Mouse (Mus musculus): ENCODE results near the gene 4930544D05Rik. TPM values are rescaled to one million over a fixed set of nuclear protein-coding genes. Genes with fewer than 3 reads are reported as not detected.

The 4930544D05Rik gene
- polyA plus RNA-seq, 1 experiment from 2014 or later, result not detected

DNA sequence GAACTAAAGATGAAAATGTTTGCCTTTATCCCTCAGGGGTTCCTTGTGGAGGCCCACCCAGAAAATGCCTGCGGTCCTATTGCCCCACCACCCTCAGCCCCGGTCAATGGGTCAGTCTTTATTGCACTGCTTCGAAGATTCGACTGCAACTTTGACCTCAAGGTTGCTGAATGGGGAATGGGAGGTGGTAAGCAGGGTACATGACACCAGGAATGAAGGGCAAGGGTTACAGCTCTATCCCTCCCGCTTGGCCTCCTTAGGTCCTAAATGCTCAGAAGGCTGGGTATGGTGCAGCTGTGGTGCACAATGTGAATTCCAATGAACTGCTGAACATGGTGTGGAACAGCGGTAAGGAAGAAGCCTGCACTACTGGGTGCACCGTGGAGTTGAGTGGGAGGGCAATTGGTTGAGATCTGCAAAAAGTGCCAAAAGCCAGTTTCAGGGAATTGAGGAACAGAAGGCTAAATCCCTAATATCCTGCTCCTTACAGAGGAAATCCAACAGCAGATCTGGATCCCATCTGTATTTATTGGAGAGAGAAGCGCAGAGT lies 33.6 kb downstream of the 4930544D05Rik start:
- ATAC-seq (replicated peaks; ENCODE audit: low FRiP score, low TSS enrichment, low read depth) (no peak), DNase-seq (ENCODE audit: low spot score) (no peak)
- Histone ChIP-seq H3K4me1 (replicated peaks; ENCODE audit: control insufficient read depth, insufficient read depth, low read length) (peaks cover 51% of the 10 kb centered on the region), H3K9ac (ENCODE audit: low read length) (no peak overlapping the region; the same call in 1 of the 2 replicates), H3K27me3 (replicated peaks; ENCODE audit: control insufficient read depth, insufficient read depth, low read length) (no peaks in the 10 kb centered on the region), H3K9me3 (ENCODE audit: control insufficient read depth, low read length) (no peaks in the 10 kb centered on the region), H3K4me2 (ENCODE audit: low read length) (peak overlapping the region; percentile 99), H3K4me3 (ENCODE audit: low read depth, low read length) (no peak overlapping the region; the same call in 1 of the 2 replicates), H3K36me3 (ENCODE audit: control insufficient read depth, insufficient read depth, low read length) (peaks cover 65% of the 10 kb centered on the region), H3K27ac (ENCODE audit: low read depth) (peak overlapping the region; percentile 18; the same call in 1 of the 2 replicates)
- WGBS, result 75% methylated on average over 8 of the region's 8 CpGs

DNA sequence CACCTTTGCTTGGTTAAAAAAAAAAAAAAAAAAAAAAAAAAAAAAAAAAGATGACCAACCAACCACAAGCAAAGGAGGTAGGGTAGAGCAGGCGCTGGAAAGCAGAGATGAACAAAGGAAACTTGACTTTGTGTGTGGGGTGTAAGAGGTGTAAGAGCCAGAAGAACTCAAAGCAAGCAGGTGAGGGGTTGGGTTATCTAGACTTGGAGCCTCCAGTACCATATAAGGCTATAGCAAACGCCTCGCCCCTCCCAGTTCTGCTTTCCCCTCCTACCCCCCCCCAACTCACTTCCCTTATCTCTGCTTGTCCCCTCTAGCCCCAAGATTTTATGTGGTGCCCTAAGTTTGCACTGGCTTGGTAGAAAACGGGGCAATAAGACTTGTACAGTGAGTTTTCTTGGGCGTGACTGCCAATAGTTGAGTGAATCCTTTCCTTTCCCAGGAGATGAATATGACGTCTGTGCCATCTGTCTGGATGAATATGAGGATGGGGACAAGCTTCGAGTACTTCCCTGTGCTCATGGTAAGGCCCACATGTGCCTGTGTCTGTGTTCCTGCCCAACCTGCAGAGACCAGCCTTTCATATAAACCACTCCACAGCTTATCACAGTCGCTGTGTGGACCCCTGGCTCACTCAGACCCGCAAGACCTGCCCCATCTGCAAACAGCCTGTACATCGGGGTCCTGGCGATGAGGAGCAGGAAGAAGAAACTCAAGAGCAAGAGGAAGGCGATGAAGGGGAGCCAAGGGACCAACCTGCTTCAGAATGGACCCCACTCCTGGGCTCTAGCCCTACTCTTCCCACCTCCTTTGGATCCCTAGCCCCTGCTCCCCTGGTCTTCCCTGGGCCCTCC lies 34.9 kb downstream of the 4930544D05Rik start:
- Histone ChIP-seq H3K27ac (ENCODE audit: low read depth) (peak overlapping the region; percentile 9; the same call in 1 of the 2 replicates), H3K36me3 (ENCODE audit: control insufficient read depth, insufficient read depth, low read length) (peaks cover 52% of the 10 kb centered on the region), H3K4me2 (ENCODE audit: low read length) (peak overlapping the region; percentile 98), H3K9ac (ENCODE audit: low read length) (0 out of 2 replicates have a peak overlapping the region, but pooled peaks have one; percentile 16), H3K4me3 (ENCODE audit: low read depth, low read length) (no peak overlapping the region), H3K9me3 (ENCODE audit: control insufficient read depth, low read length) (no peaks in the 10 kb centered on the region), H3K27me3 (replicated peaks; ENCODE audit: control insufficient read depth, insufficient read depth, low read length) (no peaks in the 10 kb centered on the region), H3K4me1 (replicated peaks; ENCODE audit: control insufficient read depth, insufficient read depth, low read length) (peaks cover 49% of the 10 kb centered on the region)
- ATAC-seq (replicated peaks; ENCODE audit: low FRiP score, low TSS enrichment, low read depth), result no peak
- no peak for DNase-seq (ENCODE audit: low spot score)
- WGBS, result 78% methylated on average over 12 of the region's 12 CpGs

DNA sequence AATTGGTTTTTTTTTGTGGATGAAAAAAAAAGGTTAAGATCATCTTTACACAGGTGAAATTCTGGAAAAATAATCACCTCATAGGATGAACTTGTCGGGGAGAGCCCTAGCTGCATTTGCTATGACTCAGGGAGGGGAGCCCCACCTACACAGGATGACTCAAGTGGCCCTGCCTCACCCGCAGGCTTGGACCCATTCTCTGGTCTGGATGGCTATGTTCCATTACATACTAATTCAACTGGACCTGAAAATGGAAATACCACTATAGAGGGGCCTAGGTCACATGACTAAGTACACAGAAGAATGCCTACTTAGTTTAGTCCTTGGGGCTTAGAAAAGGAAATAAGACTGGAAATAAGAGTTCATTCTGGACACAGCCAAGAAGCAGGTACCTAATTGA lies 35.7 kb downstream of the 4930544D05Rik start:
- DNase-seq (ENCODE audit: low spot score) (no peak), ATAC-seq (replicated peaks; ENCODE audit: low FRiP score, low TSS enrichment, low read depth) (no peak)
- Histone ChIP-seq H3K4me3 (ENCODE audit: low read depth, low read length) (0 out of 2 replicates have a peak overlapping the region, but pooled peaks have one; percentile 100), H3K9ac (ENCODE audit: low read length) (no peak overlapping the region), H3K4me2 (ENCODE audit: low read length) (peak overlapping the region; percentile 98), H3K4me1 (replicated peaks; ENCODE audit: control insufficient read depth, insufficient read depth, low read length) (peaks cover 46% of the 10 kb centered on the region), H3K9me3 (ENCODE audit: control insufficient read depth, low read length) (no peaks in the 10 kb centered on the region), H3K27ac (ENCODE audit: low read depth) (0 out of 2 replicates have a peak overlapping the region, but pooled peaks have one; percentile 9), H3K27me3 (replicated peaks; ENCODE audit: control insufficient read depth, insufficient read depth, low read length) (no peaks in the 10 kb centered on the region), H3K36me3 (ENCODE audit: control insufficient read depth, insufficient read depth, low read length) (peaks cover 50% of the 10 kb centered on the region)
- 59% methylated on average over 2 of the region's 2 CpGs for WGBS

DNA sequence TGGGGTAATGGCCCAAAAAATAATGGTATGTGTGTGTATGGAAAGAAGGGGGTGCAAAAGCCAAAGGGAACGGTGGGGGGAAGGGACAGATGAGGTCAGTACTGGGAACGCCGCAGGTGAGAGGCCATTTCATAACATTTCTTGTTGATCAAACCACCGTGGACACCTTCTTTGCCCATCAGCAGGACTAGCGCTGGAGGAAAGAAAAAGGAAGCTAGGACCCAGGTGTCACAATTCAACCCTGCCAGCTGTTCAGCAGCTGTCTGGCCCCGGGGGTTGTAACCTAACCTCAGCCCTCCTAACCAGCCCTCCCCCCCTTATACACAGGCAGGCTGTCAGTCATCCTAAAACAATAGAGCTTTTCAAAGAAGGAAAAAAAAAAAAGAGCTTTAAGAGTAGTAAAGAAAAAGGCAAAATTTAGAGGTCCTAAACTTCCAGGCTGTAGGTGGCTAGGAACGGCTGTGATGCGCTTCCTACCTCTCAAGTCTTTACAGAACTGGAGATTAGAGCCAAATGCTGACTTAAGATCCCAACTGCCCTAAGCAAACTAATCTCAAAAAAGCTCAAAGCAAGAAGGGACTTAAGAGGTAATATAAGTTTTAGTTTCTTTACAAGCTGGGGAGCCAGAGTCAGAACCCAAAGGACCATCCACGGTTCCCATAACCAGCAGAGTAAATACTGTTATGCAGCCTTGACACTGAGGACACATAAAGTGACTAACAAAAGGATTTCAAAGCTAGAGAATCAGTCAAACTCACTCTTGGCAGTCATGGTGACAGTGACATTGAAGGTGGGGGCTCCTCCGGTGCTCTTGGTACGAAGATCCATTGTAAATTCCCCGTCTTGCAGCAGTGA lies 36.6 kb downstream of the 4930544D05Rik start:
- Histone ChIP-seq H3K9ac (ENCODE audit: low read length) (peak overlapping the region; percentile 99), H3K36me3 (ENCODE audit: control insufficient read depth, insufficient read depth, low read length) (peaks cover 50% of the 10 kb centered on the region), H3K4me2 (ENCODE audit: low read length) (peak overlapping the region; percentile 98), H3K4me3 (ENCODE audit: low read depth, low read length) (peak overlapping the region; percentile 100), H3K27me3 (replicated peaks; ENCODE audit: control insufficient read depth, insufficient read depth, low read length) (no peaks in the 10 kb centered on the region), H3K27ac (ENCODE audit: low read depth) (peak overlapping the region; percentile 98; the same call in 1 of the 2 replicates), H3K9me3 (ENCODE audit: control insufficient read depth, low read length) (no peaks in the 10 kb centered on the region), H3K4me1 (replicated peaks; ENCODE audit: control insufficient read depth, insufficient read depth, low read length) (peaks cover 54% of the 10 kb centered on the region)
- DNase-seq (ENCODE audit: low spot score) (no peak), ATAC-seq (replicated peaks; ENCODE audit: low FRiP score, low TSS enrichment, low read depth) (no peak)
- WGBS, result 64% methylated on average over 12 of the region's 12 CpGs

DNA sequence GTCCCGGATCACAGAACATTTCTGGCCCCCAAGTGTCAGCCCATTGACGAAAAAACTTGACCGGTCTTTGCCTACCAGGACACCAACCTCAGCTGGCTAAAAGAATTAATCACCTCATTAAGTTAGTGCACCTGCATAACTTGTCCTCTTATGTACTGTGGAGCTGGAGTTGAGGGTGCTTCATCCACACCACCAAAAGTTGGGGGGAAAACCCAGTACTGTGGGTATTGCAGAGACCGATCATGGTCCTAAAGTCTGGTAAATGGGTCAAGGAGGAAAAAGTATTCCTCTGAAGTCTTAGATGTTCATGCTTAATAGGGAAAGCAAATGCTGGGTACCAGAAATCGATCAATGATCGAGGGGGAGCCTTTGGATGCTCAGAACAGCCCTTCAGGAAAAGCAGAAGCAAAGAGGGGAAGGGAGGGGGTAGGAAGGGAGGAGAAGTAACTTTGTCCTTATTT lies 37.3 kb downstream of the 4930544D05Rik start:
- H3K36me3 ChIP-seq (ENCODE audit: control insufficient read depth, insufficient read depth, low read length), result peaks cover 50% of the 10 kb centered on the region
- H3K27ac ChIP-seq (ENCODE audit: low read depth), result peak overlapping the region; percentile 98
- 50% methylated on average over 6 of the region's 6 CpGs for WGBS
- peaks cover 60% of the 10 kb centered on the region for H3K4me1 ChIP-seq (replicated peaks; ENCODE audit: control insufficient read depth, insufficient read depth, low read length)
- peak overlapping the region; percentile 100 for H3K4me3 ChIP-seq (ENCODE audit: low read depth, low read length)
- ATAC-seq (replicated peaks; ENCODE audit: low FRiP score, low TSS enrichment, low read depth) (no peak), DNase-seq (ENCODE audit: low spot score) (no peak)
- H3K4me2 ChIP-seq (ENCODE audit: low read length), result peak overlapping the region; percentile 98
- peak overlapping the region; percentile 99 for H3K9ac ChIP-seq (ENCODE audit: low read length)
- no peaks in the 10 kb centered on the region for H3K27me3 ChIP-seq (replicated peaks; ENCODE audit: control insufficient read depth, insufficient read depth, low read length)
- no peaks in the 10 kb centered on the region for H3K9me3 ChIP-seq (ENCODE audit: control insufficient read depth, low read length)

DNA sequence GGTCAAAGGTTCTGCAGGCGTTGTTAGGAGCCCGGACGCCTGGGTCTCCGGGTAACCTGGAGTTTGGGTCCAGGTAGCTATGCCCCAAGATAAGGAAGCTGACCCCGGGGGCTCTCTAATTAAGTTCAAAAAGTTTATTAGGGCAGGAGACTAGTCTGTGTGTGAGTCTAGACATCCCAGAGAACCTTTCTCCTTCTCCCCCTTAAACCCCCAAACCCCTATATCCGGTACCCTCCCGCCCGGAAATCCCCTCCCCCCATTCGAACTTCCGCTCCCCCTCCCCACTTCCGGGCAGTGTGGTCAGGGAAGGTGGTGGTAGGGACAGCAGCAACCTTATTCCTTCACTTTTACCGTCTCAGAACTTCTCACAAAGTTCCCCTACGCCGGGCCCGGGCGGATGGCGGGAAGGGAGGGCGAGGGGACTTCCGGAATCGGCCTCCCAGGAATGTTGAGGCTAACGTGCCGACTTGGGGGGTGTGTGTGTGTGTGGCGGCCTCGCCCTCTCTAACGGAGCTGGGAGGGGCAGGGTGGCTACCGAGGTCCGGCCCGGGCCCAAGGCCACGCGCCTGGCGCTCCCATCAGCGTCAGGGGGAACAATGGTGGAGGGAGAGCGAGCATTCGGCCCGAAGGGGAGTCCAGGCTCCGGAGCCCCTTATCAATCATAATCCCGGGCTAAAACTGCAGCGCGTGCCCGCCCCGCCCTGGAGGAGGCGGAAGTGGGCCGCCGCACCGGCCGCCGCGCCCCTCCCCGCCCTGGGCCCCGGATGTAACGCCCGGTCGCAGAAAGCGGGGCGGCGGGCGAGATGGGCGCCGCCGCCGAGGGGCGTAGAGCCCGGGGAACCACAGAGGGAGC lies 37.9 kb downstream of the 4930544D05Rik start:
- Histone ChIP-seq H3K27me3 (replicated peaks; ENCODE audit: control insufficient read depth, insufficient read depth, low read length) (no peaks in the 10 kb centered on the region), H3K4me3 (ENCODE audit: low read depth, low read length) (peak overlapping the region; percentile 100), H3K36me3 (ENCODE audit: control insufficient read depth, insufficient read depth, low read length) (peaks cover 46% of the 10 kb centered on the region), H3K4me1 (replicated peaks; ENCODE audit: control insufficient read depth, insufficient read depth, low read length) (peaks cover 57% of the 10 kb centered on the region), H3K9ac (ENCODE audit: low read length) (peak overlapping the region; percentile 99), H3K4me2 (ENCODE audit: low read length) (peak overlapping the region; percentile 98), H3K27ac (ENCODE audit: low read depth) (peak overlapping the region; percentile 98), H3K9me3 (ENCODE audit: control insufficient read depth, low read length) (no peaks in the 10 kb centered on the region)
- under 1% methylated on average over 54 of the region's 63 CpGs for WGBS
- DNase-seq (ENCODE audit: low spot score) (peak; percentile 92), ATAC-seq (replicated peaks; ENCODE audit: low FRiP score, low TSS enrichment, low read depth) (peak; percentile 37)

DNA sequence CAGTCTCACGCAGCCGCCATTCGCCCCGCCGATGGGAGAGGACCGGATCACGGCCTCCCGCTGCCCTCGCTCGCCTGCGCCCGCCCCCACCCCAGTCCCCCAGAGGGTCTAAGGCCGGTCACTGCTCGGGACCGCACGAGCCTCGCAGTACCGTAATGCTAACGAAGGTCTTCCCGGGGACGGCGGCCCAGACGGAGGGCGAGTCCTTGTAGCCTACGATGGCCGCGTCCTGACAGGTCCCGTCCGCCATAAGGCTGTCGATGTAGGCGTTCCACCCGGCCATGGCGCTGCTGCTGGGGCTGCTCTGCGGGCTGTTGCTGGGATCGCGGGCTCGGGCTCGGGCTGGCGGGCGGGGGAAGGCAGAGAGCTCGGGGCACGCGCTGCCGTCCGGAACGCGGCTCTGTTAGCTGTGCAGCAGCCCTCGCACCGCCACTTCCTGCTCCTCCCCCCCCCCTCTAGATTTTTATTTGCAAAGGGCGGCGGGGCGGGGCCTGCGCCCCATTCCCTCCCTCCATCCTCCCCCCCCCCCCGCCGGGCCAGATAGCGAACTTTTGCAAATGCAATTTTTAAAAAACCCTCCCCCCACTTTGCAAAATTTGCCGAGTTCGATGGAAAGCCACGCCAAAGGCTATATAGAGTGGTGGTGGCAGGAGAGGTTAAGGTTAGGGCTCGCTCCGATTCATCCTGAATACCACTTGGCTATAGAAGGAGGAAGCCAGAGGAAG lies 38.7 kb downstream of the 4930544D05Rik start, which contains the start of gene Pfn1:
Pfn1 (minus strand) TSS at position 447 of the 725 bp plus-strand sequence.
- DNase-seq (ENCODE audit: low spot score), result peak; percentile 88
- Histone ChIP-seq H3K9ac (ENCODE audit: low read length) (peak within 1 kb of the TSS; percentile 99), H3K4me2 (ENCODE audit: low read length) (peak within 1 kb of the TSS; percentile 98), H3K27ac (ENCODE audit: low read depth) (peak within 1 kb of the TSS; percentile 98), H3K36me3 (ENCODE audit: control insufficient read depth, insufficient read depth, low read length) (peaks cover 38% of the 10 kb centered on the region), H3K4me3 (ENCODE audit: low read depth, low read length) (peak within 1 kb of the TSS; percentile 100), H3K9me3 (ENCODE audit: control insufficient read depth, low read length) (no peaks in the 10 kb centered on the region), H3K27me3 (replicated peaks; ENCODE audit: control insufficient read depth, insufficient read depth, low read length) (no peaks in the 10 kb centered on the region), H3K4me1 (replicated peaks; ENCODE audit: control insufficient read depth, insufficient read depth, low read length) (peaks cover 49% of the 10 kb centered on the region)
- ATAC-seq (replicated peaks; ENCODE audit: low FRiP score, low TSS enrichment, low read depth), result peak; percentile 33
- under 1% methylated on average over 59 of the region's 61 CpGs for WGBS

Measured in intestine, embryonic 14.5 days (tissue).